Mouse (Mus musculus): ENCODE data around the gene Rab11fip3. TPM values are rescaled to one million over a fixed set of nuclear protein-coding genes. Genes with fewer than 3 reads are reported as not detected.

Rab11fip3 gene
- polyA plus RNA-seq, 1 experiment, result 15.2 TPM

- H3K4me3 ChIP-seq (ENCODE audit: insufficient read depth, poor library complexity, severe bottlenecking), result no peak overlapping the region
- no peak overlapping the region for H3ac ChIP-seq (ENCODE audit: control insufficient read depth, insufficient read length, low read depth)
- no peak for TF ChIP-seq USF1 (IDR thresholded peaks at IDR 0.05; ENCODE audit: low read depth)
- TF ChIP-seq CEBPB (IDR thresholded peaks at IDR 0.05; ENCODE audit: low read depth), result no peak
- TF ChIP-seq CTCF (IDR thresholded peaks at IDR 0.05; ENCODE audit: control insufficient read depth, insufficient read depth, insufficient read length), result no peak
- no peak for TF ChIP-seq MAX (IDR thresholded peaks at IDR 0.05)
- no peaks in the 10 kb centered on the region for H3K36me3 ChIP-seq (ENCODE audit: control insufficient read depth, insufficient read depth)
- no peaks in the 10 kb centered on the region for H3K79me3 ChIP-seq (ENCODE audit: low read depth)
- peaks cover 10% of the 10 kb centered on the region for H3K27me3 ChIP-seq (ENCODE audit: control insufficient read depth, insufficient read depth, insufficient read length)
- no peaks in the 10 kb centered on the region for H3K79me2 ChIP-seq (ENCODE audit: control insufficient read depth, insufficient read depth)
Measured at GRCm38 (mm10) chr17:25957586-25958051, 111.7 kb downstream of the Rab11fip3 start.

- no peaks in the 10 kb centered on the region for H3K79me2 ChIP-seq (ENCODE audit: control insufficient read depth, insufficient read depth)
- TF ChIP-seq MAX (IDR thresholded peaks at IDR 0.05) (no peak), CTCF (IDR thresholded peaks at IDR 0.05; ENCODE audit: control insufficient read depth, insufficient read depth, insufficient read length) (no peak), MYOG (IDR thresholded peaks at IDR 0.05; ENCODE audit: control insufficient read depth, extremely low read depth, insufficient read length) (no peak), USF1 (IDR thresholded peaks at IDR 0.05; ENCODE audit: low read depth) (no peak), MYOD1 (IDR thresholded peaks at IDR 0.05; ENCODE audit: control insufficient read depth, insufficient read length, low read depth) (no peak), FOSL1 (IDR thresholded peaks at IDR 0.05; ENCODE audit: insufficient read depth, low read length, poor library complexity, severe bottlenecking) (no peak), CEBPB (IDR thresholded peaks at IDR 0.05; ENCODE audit: low read depth) (no peak)
- H3K4me3 ChIP-seq (ENCODE audit: insufficient read depth, poor library complexity, severe bottlenecking), result no peak overlapping the region
- no peaks in the 10 kb centered on the region for H3K36me3 ChIP-seq (ENCODE audit: control insufficient read depth, insufficient read depth)
- no peak overlapping the region for H3ac ChIP-seq (ENCODE audit: control insufficient read depth, insufficient read length, low read depth)
- no peaks in the 10 kb centered on the region for H3K79me3 ChIP-seq (ENCODE audit: low read depth)
- H3K27me3 ChIP-seq (ENCODE audit: control insufficient read depth, insufficient read depth, insufficient read length), result peaks cover 20% of the 10 kb centered on the region
Measured at GRCm38 (mm10) chr17:25956631-25957030, 112.7 kb downstream of the Rab11fip3 start.

- H3K79me2 ChIP-seq (ENCODE audit: control insufficient read depth, insufficient read depth), result no peaks in the 10 kb centered on the region
- no peak overlapping the region for H3ac ChIP-seq (ENCODE audit: control insufficient read depth, insufficient read length, low read depth)
- H3K36me3 ChIP-seq (ENCODE audit: control insufficient read depth, insufficient read depth), result no peaks in the 10 kb centered on the region
- no peaks in the 10 kb centered on the region for H3K79me3 ChIP-seq (ENCODE audit: low read depth)
- peaks cover 24% of the 10 kb centered on the region for H3K27me3 ChIP-seq (ENCODE audit: control insufficient read depth, insufficient read depth, insufficient read length)
- H3K4me3 ChIP-seq (ENCODE audit: insufficient read depth, poor library complexity, severe bottlenecking), result no peak overlapping the region
- no peak for TF ChIP-seq MYOG (IDR thresholded peaks at IDR 0.05; ENCODE audit: control insufficient read depth, extremely low read depth, insufficient read length)
- no peak for TF ChIP-seq CEBPB (IDR thresholded peaks at IDR 0.05; ENCODE audit: low read depth)
- TF ChIP-seq MYOD1 (IDR thresholded peaks at IDR 0.05; ENCODE audit: control insufficient read depth, insufficient read length, low read depth), result no peak
- TF ChIP-seq MAX (IDR thresholded peaks at IDR 0.05), result no peak
- no peak for TF ChIP-seq USF1 (IDR thresholded peaks at IDR 0.05; ENCODE audit: low read depth)
- no peak for TF ChIP-seq CTCF (IDR thresholded peaks at IDR 0.05; ENCODE audit: control insufficient read depth, insufficient read depth, insufficient read length)
Measured at GRCm38 (mm10) chr17:25956201-25956600, 113.2 kb downstream of the Rab11fip3 start.

- Histone ChIP-seq H3K36me3 (ENCODE audit: control insufficient read depth, insufficient read depth) (no peaks in the 10 kb centered on the region), H3K4me3 (ENCODE audit: insufficient read depth, poor library complexity, severe bottlenecking) (no peak overlapping the region), H3ac (ENCODE audit: control insufficient read depth, insufficient read length, low read depth) (no peak overlapping the region), H3K79me2 (ENCODE audit: control insufficient read depth, insufficient read depth) (no peaks in the 10 kb centered on the region), H3K27me3 (ENCODE audit: control insufficient read depth, insufficient read depth, insufficient read length) (peaks cover 29% of the 10 kb centered on the region), H3K79me3 (ENCODE audit: low read depth) (no peaks in the 10 kb centered on the region)
- TF ChIP-seq FOSL1 (IDR thresholded peaks at IDR 0.05; ENCODE audit: insufficient read depth, low read length, poor library complexity, severe bottlenecking), result no peak
- TF ChIP-seq CTCF (IDR thresholded peaks at IDR 0.05; ENCODE audit: control insufficient read depth, insufficient read depth, insufficient read length), result no peak
Measured at GRCm38 (mm10) chr17:25955736-25956135, 113.6 kb downstream of the Rab11fip3 start.

GRCm38 (mm10) chr17:25954671-25955070 lies 114.7 kb downstream of the Rab11fip3 start:
- Histone ChIP-seq H3K27me3 (ENCODE audit: control insufficient read depth, insufficient read depth, insufficient read length) (peaks cover 38% of the 10 kb centered on the region), H3ac (ENCODE audit: control insufficient read depth, insufficient read length, low read depth) (no peak overlapping the region), H3K79me3 (ENCODE audit: low read depth) (no peaks in the 10 kb centered on the region), H3K79me2 (ENCODE audit: control insufficient read depth, insufficient read depth) (no peaks in the 10 kb centered on the region), H3K36me3 (ENCODE audit: control insufficient read depth, insufficient read depth) (no peaks in the 10 kb centered on the region), H3K4me3 (ENCODE audit: insufficient read depth, poor library complexity, severe bottlenecking) (no peak overlapping the region)
- no peak for TF ChIP-seq CTCF (IDR thresholded peaks at IDR 0.05; ENCODE audit: control insufficient read depth, insufficient read depth, insufficient read length)
- TF ChIP-seq MAX (IDR thresholded peaks at IDR 0.05), result no peak
- TF ChIP-seq MYOG (IDR thresholded peaks at IDR 0.05; ENCODE audit: control insufficient read depth, extremely low read depth, insufficient read length), result no peak
- TF ChIP-seq CEBPB (IDR thresholded peaks at IDR 0.05; ENCODE audit: low read depth), result no peak
- TF ChIP-seq USF1 (IDR thresholded peaks at IDR 0.05; ENCODE audit: low read depth), result no peak
- TF ChIP-seq FOSL1 (IDR thresholded peaks at IDR 0.05; ENCODE audit: insufficient read depth, low read length, poor library complexity, severe bottlenecking), result no peak
- no peak for TF ChIP-seq MYOD1 (IDR thresholded peaks at IDR 0.05; ENCODE audit: control insufficient read depth, insufficient read length, low read depth)

- no peak for TF ChIP-seq MYOD1 (IDR thresholded peaks at IDR 0.05; ENCODE audit: control insufficient read depth, insufficient read length, low read depth)
- TF ChIP-seq MAX (IDR thresholded peaks at IDR 0.05), result no peak
- TF ChIP-seq MYOG (IDR thresholded peaks at IDR 0.05; ENCODE audit: control insufficient read depth, extremely low read depth, insufficient read length), result no peak
- TF ChIP-seq CTCF (IDR thresholded peaks at IDR 0.05; ENCODE audit: control insufficient read depth, insufficient read depth, insufficient read length), result no peak
- TF ChIP-seq USF1 (IDR thresholded peaks at IDR 0.05; ENCODE audit: low read depth), result no peak
- no peak for TF ChIP-seq CEBPB (IDR thresholded peaks at IDR 0.05; ENCODE audit: low read depth)
- TF ChIP-seq FOSL1 (IDR thresholded peaks at IDR 0.05; ENCODE audit: insufficient read depth, low read length, poor library complexity, severe bottlenecking), result no peak
- Histone ChIP-seq H3K79me2 (ENCODE audit: control insufficient read depth, insufficient read depth) (no peaks in the 10 kb centered on the region), H3ac (ENCODE audit: control insufficient read depth, insufficient read length, low read depth) (no peak overlapping the region), H3K4me3 (ENCODE audit: insufficient read depth, poor library complexity, severe bottlenecking) (no peak overlapping the region), H3K36me3 (ENCODE audit: control insufficient read depth, insufficient read depth) (no peaks in the 10 kb centered on the region), H3K79me3 (ENCODE audit: low read depth) (no peaks in the 10 kb centered on the region), H3K27me3 (ENCODE audit: control insufficient read depth, insufficient read depth, insufficient read length) (peaks cover 38% of the 10 kb centered on the region)
Measured at GRCm38 (mm10) chr17:25953161-25953560, 116.2 kb downstream of the Rab11fip3 start.
